Mouse (Mus musculus) brain, adult 10 weeks (tissue): ENCODE data around the gene Fosl1. TPM values are rescaled to one million over a fixed set of nuclear protein-coding genes. Genes with fewer than 3 reads are reported as not detected.

Experiments used
- polyA plus RNA-seq: library from polyadenylated mRNA; stranded (reverse); fragments of 350-450 nt; fragmentation: Illumina TruSeq; extraction: RNeasy Lipid Tissue Mini Kit (QIAGEN cat#74804); gene quantifications from one replicate; pipeline ENCODE4 v1.2.3, GENCODE M21; 2015; ENCODE audit warnings: low read depth, low replicate concordance

The Fosl1 gene
- polyA plus RNA-seq, result not detected

DNA sequence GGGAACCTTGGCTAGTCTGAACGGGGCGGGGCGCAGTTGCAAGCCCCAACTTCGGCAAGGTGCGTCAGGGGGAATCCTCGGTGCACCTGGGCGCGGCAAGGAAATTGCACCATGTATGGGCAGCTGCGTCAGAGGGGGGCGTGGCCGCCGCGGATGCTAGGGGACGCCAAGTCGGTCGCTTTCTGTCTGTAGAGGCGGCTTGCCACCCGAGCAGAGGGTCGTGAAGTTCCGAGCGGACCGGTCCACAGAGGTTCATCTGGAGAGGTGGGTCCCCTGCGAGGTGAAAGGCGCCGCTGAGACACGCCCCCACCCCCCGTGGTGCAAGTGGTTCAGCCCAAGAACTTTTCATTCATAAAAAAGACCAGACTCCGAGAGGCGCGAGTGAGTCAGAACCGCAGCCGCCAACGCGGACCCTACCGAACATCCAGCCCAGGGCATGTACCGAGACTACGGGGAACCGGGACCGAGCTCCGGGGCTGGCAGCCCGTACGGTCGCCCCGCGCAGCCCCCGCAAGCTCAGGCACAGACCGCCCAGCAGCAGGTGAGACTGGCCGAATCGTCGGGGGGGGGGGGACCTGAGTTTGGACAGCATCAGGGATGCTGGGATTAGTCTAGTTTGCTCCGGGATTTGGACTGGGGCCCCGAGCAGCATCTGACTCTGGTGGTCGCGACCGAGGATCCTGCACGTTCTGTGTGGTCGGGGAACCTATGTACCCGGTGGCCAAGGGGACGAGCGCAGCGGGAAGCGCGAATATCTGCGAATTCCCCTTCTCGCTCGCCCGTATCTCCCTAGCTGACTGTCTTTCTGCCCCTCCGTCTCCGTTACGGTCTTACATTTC is at the start of gene Fosl1:
Gene Fosl1 (plus strand): TSS at position 33 of the 839 bp plus-strand sequence.

DNA sequence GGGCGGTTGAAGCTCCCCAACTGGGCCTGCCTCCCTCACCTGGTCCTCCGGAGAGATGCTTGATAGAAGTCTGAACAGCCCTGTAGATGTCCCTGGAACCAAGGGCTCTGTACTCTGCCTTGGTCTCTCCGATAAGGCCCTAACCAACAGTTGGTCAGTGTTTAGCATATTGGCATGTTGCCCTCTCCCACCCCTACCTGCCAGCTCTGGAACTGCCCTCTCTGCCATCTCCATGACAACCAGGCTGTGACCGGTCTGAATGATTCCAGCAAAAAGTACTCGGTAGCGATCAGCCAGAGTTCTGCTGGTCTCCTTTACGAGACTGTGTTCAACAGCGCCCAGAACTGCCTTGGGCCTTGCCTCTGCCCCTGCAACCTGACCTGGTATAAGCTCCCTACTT is 45.1 kb upstream of the Fosl1 start, which contains the start of gene Tsga10ip:
Gene Tsga10ip (minus strand): TSS at position 234 of the 400 bp plus-strand sequence.

DNA sequence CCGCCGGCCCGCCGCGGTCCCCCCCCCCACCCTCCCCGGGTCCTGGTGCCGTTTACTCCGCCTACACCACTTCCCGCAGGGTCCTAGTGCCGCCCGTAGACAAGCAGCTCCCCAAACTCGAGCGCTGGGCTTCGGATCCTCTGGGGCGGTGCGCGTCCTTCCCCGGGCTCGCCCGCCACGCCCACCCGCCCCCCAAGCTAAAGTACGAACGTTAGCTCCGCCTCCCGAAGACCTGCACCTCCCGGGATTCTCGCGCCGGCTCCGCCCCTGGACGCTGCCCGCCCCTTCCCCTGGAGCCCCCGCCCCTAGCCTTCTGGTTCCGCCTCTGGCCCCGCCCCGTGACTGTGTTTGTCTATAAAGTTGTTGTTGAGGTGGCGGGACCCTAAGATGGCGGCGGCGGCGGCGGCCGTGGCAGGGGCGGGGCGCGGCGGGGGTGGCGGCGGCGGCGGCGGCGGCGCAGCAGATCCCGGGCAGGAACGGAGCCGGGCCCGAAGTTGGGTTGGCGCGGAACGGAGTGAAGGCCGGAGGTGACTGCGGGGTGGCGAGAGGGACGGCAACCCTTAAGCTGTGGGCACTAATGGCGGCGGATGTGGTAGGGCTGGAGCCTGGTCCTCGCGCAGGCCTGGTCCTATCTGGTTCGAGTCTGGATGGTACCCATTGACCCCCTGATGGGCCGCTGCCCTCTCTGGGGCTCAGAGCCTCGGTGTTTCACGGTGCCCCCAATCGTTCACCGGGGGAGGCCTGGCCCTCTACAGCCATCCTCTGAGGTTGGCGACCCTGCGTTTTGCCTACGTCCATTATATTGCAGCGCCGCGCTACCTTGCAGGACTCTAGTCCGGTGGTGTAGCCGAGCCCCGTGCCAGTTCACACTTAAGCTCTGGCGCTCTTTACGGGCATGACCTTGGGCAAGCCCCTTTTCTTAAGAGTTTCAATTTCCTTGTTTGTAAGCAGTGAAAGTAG is 22.3 kb upstream of the Fosl1 start, which contains the start of the genes Drap1 and AI837181:
Gene Drap1 (minus strand): TSS at position 198 of the 960 bp plus-strand sequence.
Gene AI837181 (plus strand): TSS at position 363 of the 960 bp plus-strand sequence.

DNA sequence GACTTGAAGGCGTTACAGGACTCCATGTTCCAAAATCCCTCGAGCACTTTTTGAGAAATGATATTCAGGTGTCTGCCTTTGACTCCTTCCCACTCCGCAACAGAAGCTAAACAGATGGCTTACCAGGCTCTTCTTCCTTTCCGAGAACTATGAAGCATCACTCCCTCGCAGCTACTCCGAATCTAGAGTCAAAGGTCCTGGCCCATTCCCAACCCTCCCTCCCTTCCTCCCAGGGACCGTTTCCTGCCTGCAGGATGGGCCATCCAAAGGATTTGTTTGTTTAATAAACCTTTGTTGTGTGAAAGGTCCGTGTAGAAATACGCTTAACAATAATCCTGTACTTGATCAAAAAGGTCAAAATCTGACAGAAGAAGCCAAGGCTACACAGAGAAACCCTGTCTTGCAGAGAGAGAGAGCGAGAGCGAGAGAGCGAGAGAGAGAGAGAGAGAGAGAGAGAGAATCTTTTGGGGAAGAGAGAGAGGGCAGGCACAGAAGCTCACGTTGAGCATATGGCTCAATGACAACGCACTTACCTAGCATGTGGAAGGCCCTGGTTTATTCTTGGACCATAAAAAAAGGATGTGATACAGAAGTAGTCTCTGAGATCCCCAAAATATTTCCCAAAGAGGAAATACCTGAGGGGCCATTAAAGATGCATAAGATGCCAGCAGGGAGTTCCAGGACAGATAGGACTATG is 10.5 kb downstream of the Fosl1 start, which contains the start of gene Ccdc85b:
Gene Ccdc85b (minus strand): TSS at position 149 of the 697 bp plus-strand sequence.

DNA sequence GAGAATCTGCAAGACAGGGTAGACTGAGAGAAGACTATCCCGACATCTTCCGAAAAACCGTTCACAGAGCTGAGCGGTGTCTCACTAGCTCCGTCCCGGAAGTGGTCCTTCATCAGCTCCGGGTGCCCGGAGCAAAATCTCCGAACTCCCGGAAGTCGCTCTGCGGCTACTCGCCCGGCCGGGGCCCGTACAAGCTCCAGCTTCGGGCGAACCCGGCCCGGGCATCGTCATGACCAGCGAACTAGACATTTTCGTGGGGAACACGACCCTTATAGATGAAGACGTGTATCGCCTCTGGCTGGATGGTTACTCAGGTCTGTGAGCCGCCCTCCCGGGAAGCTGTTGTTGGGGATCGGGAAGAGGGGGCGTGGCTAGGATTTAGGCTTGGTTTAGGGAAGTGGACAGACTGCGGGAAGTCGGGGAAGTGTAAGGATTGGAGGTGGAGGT is 13.1 kb downstream of the Fosl1 start, which contains the start of gene Fibp:
Gene Fibp (plus strand): TSS at position 151 of the 447 bp plus-strand sequence.

DNA sequence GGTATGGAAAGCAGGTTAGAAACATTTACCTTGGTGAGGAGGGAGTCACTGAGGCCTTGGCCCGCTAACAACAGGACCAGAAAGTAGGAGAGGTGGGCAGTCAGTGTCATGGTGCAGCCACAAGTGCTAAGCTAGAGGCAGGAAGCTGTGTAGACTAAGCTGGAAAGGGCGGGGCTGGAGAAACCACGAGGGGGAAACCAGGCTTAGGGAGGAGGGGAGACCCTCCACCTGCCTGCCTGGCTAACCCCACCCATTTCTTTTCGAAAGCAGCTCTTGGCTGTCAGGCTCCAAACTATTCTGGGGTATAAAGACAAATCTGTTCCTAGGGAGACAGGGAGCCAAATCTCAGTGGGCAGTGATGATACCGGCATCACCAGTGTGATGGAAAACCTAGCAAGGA is 21.0 kb downstream of the Fosl1 start, which contains the start of gene Ctsw:
Gene Ctsw (minus strand): TSS at position 134 of the 400 bp plus-strand sequence.

DNA sequence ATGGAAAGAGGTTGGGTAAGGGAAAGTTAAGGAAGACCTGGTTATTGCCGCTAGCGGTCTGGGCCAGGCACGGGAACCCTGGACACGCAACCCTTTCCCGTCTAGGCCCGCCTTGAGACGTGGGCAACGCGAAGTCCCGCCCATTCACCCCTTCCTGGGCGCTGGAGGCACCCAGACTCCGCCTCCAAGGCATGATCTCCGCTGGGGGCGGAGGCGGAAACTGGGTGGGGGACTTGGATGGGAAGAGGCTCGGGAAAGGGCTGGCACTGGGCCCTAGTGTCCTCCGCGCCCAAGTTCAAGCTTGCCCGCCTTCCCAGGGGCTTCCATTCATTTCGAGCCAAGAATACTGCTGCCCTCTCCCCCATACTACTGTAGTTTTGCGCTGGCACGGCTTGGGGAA is 26.4 kb downstream of the Fosl1 start, which contains the start of gene Efemp2:
Gene Efemp2 (plus strand): TSS at position 235 of the 400 bp plus-strand sequence.

DNA sequence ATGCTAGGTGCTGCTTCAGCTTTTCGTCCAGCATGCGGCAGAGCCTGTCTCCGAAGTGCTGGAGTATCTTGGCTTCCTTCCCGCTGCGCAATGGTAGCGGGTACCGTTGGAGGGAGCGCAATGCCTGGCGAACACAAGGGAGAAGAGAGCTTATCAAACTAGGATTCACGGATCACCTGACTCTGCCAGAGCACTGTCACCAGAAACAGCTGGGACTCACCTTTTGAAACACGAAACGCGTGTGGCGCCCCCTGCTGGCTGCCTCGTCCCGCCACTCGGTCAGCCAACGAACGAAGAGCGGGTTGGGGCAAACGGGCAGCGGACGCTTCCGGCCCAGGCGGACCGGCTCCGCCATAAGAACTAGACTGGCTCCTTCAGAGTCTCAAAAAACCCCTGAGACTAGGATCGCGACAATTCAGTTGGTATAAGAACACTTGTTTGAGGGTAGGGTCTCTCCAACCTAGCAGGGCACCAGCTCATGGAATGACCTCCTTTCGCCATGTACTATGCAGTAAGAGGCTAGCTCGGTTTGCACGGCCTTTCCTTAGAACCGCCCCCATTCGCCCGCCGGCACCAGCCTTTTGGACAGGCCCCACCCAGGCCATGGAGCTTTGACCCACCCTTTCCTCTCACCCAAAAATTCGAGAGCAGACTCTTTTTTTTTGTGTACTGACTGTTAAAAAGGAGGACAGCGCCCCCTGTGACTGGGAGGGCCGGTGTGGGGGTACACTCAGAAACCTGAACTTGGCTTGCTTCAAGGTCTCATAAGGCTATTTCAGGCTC is 40.6 kb downstream of the Fosl1 start, which contains the start of gene Mus81:
Gene Mus81 (minus strand): TSS at position 635 of the 783 bp plus-strand sequence.

DNA sequence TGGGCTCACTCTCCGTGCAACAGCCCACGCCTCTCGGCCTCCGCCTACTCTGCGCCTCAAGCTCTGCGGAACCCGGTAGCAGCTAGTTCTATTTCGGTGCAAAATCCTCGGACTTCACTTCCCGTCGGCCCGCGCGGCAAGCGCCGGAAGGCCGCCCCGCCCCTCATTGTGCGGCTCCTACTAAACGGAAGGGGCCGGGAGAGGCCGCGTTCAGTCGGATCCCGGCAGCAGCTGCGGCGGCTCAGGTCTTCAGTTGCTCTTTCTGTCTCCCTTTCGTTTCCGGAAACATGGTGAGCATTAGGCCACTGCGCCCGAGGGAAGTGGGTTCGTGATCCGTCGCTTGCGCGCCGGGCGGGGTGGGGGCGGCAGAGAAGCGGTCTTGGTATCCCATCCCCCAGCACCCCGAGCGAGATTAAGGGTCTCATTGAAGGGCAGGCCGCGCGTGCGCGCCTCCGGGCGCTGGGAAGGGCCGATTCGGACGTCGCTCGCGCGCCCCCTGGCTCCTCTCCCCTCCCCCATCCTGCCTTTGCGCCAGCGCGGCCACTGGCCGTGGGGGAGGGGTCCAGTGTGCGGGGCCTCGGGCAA is 43.1 kb downstream of the Fosl1 start, which contains the start of gene Cfl1:
Gene Cfl1 (plus strand): TSS at position 143 of the 585 bp plus-strand sequence.

DNA sequence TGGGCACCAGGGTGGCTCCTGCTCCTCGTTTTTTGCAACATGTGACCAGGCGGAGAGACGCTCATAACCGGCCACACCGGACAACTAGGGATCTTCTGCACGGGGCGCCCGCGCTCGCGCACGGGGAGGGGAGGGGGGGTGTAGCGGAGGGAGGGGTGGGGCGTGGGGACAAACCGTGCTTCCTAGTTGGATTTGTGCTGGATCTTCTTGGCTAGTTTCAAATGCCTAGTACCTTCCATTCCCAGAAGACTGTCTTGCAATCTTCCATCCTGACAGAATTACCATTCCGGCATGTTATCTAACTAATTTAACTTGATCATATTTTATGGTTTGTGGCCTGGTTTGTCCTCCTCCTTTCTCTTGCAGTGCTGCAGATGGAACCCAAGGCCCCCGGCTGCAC is 56.3 kb downstream of the Fosl1 start, which contains the start of gene 1700020D05Rik:
Gene 1700020D05Rik (minus strand): TSS at position 101 of the 400 bp plus-strand sequence.

Other genes with a start within 250 kb of the Fosl1 start
- 37.4 TPM for gene Pacs1, start 174.4 kb upstream of the Fosl1 start, polyA plus RNA-seq
- 163 TPM for gene Sf3b2, start 152.1 kb upstream of the Fosl1 start, polyA plus RNA-seq
- gene Gal3st3, start 149.2 kb upstream of the Fosl1 start, polyA plus RNA-seq, result 29.7 TPM
- gene Catsper1, start 111.8 kb upstream of the Fosl1 start, polyA plus RNA-seq, result not detected
- gene Cst6, start 98.0 kb upstream of the Fosl1 start, polyA plus RNA-seq, result 38.9 TPM
- gene Eif1ad, start 80.8 kb upstream of the Fosl1 start, polyA plus RNA-seq, result 30.5 TPM
- gene Banf1, start 80.4 kb upstream of the Fosl1 start, polyA plus RNA-seq, result 117 TPM
- gene Sart1, start 58.8 kb upstream of the Fosl1 start, polyA plus RNA-seq, result 47.6 TPM
- gene Tsga10ip, start 45.0 kb upstream of the Fosl1 start, polyA plus RNA-seq, result not detected
- 429 TPM for gene Drap1, start 22.6 kb upstream of the Fosl1 start, polyA plus RNA-seq
- 80.0 TPM for gene AI837181, start 22.4 kb upstream of the Fosl1 start, polyA plus RNA-seq
- gene Ccdc85b, start 10.3 kb downstream of the Fosl1 start, polyA plus RNA-seq, result 23.3 TPM
- gene Fibp, start 13.1 kb downstream of the Fosl1 start, polyA plus RNA-seq, result 87.6 TPM
- not detected for gene Ctsw, start 21.0 kb downstream of the Fosl1 start, polyA plus RNA-seq
- 15.4 TPM for gene Efemp2, start 26.4 kb downstream of the Fosl1 start, polyA plus RNA-seq
- 32.4 TPM for gene Mus81, start 40.9 kb downstream of the Fosl1 start, polyA plus RNA-seq
- 1,416 TPM for gene Cfl1, start 42.9 kb downstream of the Fosl1 start, polyA plus RNA-seq
- 3.0 TPM for gene 1700020D05Rik, start 56.2 kb downstream of the Fosl1 start, polyA plus RNA-seq
- 96.1 TPM for gene Snx32, start 63.0 kb downstream of the Fosl1 start, polyA plus RNA-seq
- gene Ovol1, start 113.1 kb downstream of the Fosl1 start, polyA plus RNA-seq, result not detected
- 2.5 TPM for gene Ap5b1, start 120.5 kb downstream of the Fosl1 start, polyA plus RNA-seq
- gene Rnaseh2c, start 154.3 kb downstream of the Fosl1 start, polyA plus RNA-seq, result 40.8 TPM
- gene Kat5, start 162.7 kb downstream of the Fosl1 start, polyA plus RNA-seq, result 92.0 TPM
- 14.1 TPM for gene Rela, start 189.9 kb downstream of the Fosl1 start, polyA plus RNA-seq
- 8.9 TPM for gene Sipa1, start 216.2 kb downstream of the Fosl1 start, polyA plus RNA-seq
- 16.2 TPM for gene Map3k11, start 241.2 kb downstream of the Fosl1 start, polyA plus RNA-seq
- gene Pcnx3, start 241.4 kb downstream of the Fosl1 start, polyA plus RNA-seq, result 32.6 TPM